Mouse (Mus musculus) kidney, adult 11 months (tissue): ENCODE measurements around the gene Spata5.

Source experiments
- DNase-seq: peaks from one replicate; pipeline ENCODE4 v3.0.0; 2022

Gene Spata5

DNA sequence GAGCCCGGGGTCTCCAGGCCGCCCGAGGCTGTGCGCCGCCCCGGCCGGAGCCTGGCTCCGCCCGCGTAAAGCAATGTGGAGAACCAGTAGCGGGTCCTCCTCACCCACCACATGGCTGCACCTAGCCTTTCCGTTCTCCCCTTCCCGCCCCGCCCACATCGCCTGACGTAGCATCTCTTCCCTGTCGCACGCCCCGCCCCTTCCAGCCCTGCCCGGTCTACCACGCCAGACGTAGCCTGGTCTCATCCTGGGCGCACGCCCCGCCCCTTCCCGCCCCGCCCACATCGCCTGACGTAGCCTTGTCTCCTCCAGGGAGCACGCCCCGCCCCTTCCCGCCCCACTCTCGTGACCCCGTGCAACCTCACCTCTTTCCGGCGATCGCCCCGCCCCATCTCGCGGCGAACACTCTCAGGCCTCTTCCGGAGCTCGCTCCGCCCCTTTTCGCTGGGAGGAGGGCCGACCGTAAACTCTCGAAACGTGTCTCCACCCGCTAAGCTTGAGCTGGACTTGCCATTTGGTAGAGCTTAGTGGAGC, at the start of gene Spata5:
Spata5 (plus strand) TSS at position 439 of the 534 bp plus-strand sequence.
- peak; percentile 97 for DNase-seq

DNA sequence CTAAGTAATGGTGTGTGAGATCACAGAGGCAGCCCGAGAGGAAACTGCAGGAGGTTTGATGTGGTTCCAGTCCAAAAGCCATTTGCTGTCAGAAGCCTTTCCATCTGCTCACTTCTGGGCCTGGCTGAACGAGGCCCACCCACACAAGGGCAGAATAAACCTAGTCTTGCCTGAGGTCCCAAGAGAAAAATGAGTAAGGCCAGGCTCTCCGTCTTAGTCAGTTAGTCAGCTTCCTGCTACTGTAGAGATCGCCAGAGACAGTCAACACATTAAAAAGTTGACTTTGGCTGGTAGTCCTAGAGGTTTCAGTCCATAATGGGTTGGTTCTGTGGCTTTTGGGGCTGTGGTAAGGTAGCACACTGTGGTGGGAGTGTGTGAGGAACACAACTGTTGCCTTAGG, 49.3 kb upstream of the Spata5 start:
- DNase-seq: no peak

GRCm38 (mm10) chr3:37373712-37374111, 46.0 kb upstream of the Spata5 start:
- no peak for DNase-seq

DNA sequence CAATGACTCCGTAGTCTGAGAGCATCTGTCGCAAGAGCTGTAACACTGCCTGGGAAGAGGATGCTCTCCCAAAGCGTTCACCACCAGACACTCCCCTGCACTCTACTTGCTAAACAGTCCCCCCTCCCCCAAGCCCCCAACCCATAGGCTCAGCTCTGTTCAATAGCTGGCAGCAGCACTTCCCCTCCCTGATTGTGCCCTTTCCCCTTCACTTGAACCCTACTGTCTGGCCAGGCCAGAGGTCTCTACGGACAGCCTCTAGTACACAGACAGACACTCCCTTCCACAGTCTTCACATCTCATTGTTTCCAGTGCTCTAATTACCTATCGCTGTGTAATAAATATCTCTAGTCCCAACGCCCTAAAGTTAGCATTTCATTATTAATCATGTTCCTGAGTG, 41.8 kb upstream of the Spata5 start:
- no peak for DNase-seq

DNA sequence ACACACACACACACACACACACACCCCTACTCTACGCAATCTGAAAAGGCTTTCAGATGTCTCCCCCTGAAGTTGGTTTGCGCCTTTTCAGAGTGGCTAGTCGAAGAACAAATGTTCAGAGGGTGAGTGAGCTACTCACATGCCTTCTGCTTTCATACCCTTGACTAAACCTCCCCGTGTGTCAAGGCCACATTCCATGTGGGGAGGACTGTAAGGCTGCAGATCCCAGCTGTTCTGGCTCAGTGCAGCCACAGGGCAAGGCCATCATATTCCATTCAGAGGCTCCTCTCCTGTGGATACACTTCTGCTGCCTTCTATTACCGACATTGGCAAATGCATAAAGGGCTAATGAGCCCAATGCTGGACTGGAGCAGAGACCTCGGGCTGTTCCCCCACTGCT, 41.3 kb upstream of the Spata5 start:
- DNase-seq: peak; percentile 33

DNA sequence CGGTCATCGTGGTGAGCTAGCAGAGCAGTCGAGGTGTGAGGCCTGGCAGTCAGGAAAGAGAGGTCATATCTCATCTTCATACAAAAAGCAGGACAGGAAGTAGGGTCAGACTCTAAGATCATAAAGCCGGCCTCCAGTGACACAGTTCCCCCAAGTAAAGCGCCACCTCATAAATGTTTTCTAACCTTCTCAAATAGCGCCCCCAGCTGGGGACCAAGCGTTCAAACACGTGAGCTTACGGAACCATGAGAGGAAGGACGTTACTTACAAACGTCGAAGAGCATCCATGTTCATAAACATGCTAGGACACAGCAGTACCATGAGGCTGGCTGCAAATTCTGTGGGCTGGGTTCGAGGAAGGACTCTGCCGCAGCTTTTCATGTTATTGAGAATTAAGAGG, 40.5 kb upstream of the Spata5 start:
- DNase-seq: no peak

DNA sequence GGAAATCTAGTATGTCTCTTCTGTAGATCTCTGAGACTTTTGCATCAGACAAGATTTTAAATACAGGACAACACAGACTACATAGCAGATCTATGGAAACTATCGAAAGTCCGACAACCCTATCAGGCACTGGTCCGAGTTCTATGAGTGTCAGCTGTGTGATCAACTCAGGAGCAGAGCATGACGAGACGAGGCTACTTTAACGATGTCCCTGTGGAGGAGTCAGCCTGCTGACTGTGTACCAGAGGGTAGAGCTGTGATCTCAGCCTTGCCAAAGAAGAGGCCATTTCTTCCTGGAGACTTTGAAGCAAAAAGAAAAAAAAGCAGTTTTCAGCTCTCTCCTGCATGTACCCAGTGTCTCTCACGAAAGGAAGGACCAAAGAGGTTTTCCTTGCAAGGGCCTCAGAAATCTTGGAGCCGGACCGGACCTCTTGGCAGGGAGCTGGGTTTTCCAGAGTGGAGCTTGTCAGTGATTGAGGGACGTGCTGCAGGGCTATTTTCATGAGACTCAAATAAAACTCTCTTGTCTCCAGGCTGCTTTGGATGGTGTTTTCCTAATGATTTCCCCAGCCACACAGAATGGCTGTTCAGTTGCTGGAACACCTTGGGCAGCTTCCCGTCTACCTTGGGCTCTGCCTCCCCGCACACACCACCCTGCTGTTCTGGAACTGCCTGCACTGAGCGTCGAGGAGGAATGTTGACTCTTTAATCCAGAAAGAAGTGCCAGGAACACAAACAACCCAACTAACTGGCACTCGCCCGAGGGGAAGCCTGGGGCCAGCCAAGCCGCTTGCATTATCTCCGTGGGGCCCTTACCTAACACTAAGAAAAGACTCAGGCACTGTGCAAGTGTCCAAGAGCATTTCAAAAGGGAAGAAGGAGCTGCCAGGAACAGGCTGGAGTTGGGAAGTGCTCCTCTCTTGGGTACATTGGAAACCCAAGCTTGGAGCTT, 39.5 kb upstream of the Spata5 start:
- no peak for DNase-seq

GRCm38 (mm10) chr3:37381457-37381856, 38.2 kb upstream of the Spata5 start:
- no peak for DNase-seq

GRCm38 (mm10) chr3:37383096-37383765, 36.5 kb upstream of the Spata5 start:
- no peak for DNase-seq

DNA sequence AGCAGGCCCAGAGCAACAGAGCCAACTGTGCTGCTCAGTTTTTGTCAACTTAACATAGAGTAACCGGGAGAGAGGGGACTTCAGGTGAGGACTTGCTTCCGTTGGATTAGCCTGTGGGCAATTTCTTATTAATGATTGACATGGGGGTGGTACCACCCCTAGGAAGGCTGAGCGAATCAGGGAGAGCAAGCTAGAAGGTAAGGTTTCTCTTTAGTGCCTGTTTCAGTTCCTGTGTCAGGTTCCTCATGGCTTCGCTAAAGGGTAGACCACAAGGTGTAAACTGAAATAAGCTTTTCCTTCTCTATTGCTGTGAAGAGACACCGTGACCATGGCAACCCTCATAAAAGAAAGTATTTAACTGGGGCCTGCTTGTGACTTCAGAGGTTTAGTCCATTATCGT, 32.4 kb upstream of the Spata5 start:
- no peak for DNase-seq

DNA sequence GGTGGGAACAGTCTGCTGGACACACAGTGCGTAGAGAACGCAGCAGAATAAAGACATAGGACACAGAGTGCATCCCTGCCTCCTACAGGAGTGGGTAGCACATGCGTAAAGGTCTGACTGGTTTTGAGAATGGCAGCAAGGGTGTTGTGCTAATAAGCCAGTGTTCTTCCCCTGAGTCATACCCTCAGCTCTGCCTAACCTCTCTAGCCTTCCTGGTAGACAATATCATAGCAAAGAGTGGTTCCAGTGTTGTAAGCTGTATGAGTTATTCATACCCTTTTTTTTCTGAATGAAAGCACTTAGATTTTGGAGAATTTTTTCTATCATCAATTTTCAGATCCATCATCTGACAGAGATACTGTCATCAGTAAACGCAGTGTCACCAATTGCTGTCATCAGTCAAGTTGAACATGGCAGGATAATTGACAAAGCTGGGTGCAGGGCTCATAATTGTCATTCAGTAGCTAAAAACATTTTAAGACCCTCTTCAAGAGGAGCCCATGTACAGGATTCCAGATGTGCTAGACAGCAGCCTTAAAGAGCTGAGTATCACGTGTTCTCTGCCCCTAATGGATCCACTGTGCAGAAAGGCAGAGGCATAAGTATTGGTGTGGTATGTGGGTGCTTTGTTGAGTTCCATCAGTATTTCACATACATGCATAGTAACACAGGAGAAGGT, 22.6 kb upstream of the Spata5 start:
- no peak for DNase-seq

DNA sequence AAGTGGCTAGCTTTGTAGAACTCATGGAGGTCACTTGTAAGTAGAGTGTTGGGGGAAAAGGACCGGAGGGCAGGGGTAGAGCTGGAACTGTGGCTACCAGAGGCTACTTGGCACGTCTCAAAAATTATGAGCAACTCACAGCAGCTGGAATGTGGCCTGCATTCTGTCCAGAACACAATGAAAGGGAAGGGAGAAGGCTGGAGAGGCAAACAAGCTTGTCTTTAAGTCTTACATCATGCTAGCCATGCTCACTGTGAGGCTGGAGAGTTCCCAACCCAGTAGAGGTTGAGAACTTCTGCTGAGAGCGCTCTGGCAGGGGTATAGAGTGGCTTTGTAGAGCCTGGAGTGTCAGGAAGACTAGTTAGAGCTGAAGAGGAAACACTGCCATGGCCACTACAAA, 22.1 kb upstream of the Spata5 start:
- no peak for DNase-seq

DNA sequence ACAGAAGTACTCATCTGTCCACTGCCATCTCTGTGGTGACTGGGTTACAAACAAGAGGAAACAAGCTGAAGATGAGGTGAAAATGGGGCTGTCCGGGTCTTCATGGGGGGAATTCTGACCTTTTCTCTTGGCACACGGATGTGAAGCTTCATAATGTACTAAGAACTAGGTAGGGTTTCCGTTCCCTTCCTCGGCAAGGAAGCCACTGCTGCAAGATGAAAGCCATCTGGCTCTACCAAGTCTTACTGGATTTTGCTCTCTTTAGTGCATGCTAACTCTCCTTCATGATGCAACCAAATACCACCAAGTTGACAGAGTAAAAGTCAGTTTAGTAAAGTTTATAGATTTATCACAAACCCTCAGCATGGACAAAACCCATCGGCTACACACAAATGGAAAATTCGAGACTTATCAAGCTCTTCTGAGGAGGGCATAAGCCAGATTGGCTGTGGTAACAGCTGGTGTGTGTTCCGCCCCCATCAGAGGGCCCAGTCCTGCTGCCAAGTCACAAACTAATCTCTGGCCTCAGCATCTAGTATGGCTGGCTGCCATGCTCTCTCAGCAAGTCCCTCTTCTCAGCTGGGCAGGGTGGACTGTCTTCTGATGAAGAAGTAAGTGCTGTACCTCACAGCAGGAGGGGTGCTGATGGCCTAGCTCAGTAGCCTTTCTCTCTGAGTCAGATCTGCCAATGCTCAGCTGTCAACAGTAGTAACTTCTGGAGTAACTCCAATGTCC, 20.9 kb upstream of the Spata5 start:
- no peak for DNase-seq

DNA sequence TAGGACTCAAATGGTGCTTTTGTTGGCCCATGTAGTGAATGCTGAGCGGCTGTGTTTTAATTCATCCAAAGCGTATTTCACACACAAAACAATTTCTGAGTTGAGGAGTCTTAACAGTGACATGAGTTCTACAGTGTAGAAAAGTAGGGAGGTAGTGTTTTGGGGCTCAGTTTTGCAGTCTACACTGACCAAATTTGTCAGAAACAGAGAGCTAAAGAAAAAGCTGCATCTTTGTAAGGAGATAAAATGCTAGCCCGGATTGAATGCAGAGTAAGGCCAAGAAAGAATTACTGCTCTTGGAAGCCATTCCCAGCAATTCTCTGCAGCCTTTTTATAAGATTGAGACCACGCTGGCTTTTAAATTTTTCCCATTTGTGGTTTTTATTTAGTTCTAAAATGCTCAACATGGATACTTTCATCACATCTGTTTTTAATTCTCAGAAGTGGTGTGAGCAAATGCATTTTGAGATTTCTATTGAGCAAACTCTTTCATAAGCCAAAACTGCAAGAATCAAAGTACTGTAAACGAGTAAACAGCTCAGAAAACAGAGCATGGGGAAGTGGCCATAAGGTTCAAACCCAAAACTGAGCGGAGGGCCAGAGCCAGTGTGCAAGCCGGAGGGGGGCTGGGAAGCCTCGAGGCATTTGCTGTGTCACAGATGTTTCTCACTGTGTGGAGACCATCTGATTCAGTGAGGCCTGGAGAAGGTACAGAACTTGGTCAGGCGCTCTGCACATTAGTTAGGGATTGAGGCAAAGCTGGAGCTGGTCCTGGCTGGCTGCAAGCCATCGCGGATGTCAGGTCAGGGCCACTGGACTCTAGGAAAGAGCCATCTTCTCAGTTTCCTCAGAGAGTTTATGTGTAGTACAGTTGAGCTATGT, 17.7 kb upstream of the Spata5 start:
- peak; percentile 34 for DNase-seq

GRCm38 (mm10) chr3:37407598-37407997, 12.1 kb upstream of the Spata5 start:
- no peak for DNase-seq

- no peak for DNase-seq
Observed at GRCm38 (mm10) chr3:37413446-37413845, 6.2 kb upstream of the Spata5 start.

- peak; percentile 65 for DNase-seq
Observed at GRCm38 (mm10) chr3:37414413-37414960, 5.2 kb upstream of the Spata5 start.

- DNase-seq: no peak
Observed at GRCm38 (mm10) chr3:37418341-37418740, 1.4 kb upstream of the Spata5 start.

DNA sequence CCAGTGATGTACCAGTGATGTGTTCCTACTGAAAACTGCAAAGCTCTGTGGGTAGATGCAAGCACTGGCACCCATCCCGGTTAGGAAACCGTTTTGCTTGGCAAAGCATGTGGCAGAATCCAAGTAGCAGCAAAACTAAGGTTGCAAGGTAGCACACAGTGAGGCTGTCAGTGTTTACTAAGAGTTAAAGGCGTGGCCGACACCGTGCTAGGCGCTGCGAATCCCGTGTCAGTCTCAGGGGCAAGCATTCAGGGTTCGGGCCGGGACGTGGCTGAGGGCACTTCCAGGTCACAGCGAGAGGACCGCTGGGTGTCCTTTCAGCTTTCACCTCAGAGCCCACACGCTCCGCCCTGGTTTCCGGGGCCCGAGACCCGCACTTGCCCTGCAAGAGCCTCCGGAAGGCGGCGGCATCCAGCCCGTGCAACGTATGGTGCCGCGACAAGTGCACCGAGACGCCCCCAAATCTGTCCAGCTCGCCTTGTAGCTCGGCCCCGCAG, 687 bp upstream of the Spata5 start:
- DNase-seq: no peak

DNA sequence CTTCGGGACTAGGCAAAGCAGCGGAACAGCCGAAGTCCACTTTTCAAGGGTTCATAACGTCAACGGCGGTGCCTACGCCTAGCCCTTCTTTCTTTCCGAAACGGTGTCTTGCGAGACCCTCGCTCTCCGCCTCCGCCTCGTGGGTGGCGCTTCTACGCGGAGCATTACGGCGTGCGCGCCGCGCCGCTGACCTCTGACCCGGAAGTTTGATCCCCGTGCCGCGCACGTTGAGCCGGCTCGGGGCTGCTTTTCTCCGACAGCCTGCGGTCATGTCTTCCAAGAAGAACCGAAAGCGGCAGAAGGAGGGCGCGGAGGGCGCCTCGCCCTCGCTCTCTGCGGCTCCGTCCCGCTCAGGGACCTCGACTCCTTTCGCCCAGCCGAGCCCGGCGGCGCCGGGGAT, 376 bp downstream of the Spata5 start, which contains the start of gene Nudt6:
Nudt6 (minus strand) TSS at position 140 of the 400 bp plus-strand sequence.
- peak; percentile 85 for DNase-seq

GRCm38 (mm10) chr3:37420641-37421040, 945 bp downstream of the Spata5 start:
- peak; percentile 43 for DNase-seq
